Mouse (Mus musculus) adrenal gland, adult 18-20 months (tissue): ENCODE measurements around the gene Mip. TPM values are rescaled to one million over a fixed set of nuclear protein-coding genes. Genes with fewer than 3 reads are reported as not detected.

Source experiments
- total RNA-seq, 2 experiments: library from RNA; stranded (reverse); gene quantifications; 1 replicate in 1 of 2; 2 replicates in 1 of 2; pipeline ENCODE4 v1.2.3; 2021

The Mip gene
- total RNA-seq, 2 experiments from 2014 or later: not detected

Other genes with a start within 250 kb of the Mip start
- not detected for gene Hsd17b6, start 218.2 kb upstream of the Mip start, total RNA-seq
- 1 to 10 TPM; 2.8 to 3.5 TPM for gene Prim1, start 210.7 kb upstream of the Mip start, total RNA-seq
- 100 to 1,000 TPM; 612 to 654 TPM for gene Naca, start 190.3 kb upstream of the Mip start, total RNA-seq
- 100 to 1,000 TPM; 228 to 248 TPM for gene Ptges3, start 166.9 kb upstream of the Mip start, total RNA-seq
- 1,000 to 10,000 TPM; 2,783 to 4,328 TPM for gene Atp5b, start 142.6 kb upstream of the Mip start, total RNA-seq
- 10 to 100 TPM; 35.6 to 45.3 TPM for gene Baz2a, start 134.3 kb upstream of the Mip start, total RNA-seq
- gene Rbms2, start 45.5 kb upstream of the Mip start, total RNA-seq: 100 to 1,000 TPM in 1 of 2 experiments, 10 to 100 TPM in 1; 90.1 to 106 TPM
- 1 to 10 TPM; 2.9 TPM for gene Gls2, start 31.4 kb upstream of the Mip start, total RNA-seq
- gene Spryd4, start 14.0 kb upstream of the Mip start, total RNA-seq: 10 to 100 TPM; 15.4 to 17.7 TPM
- 1 to 10 TPM; 3.9 to 5.4 TPM for gene Timeless, start 6.2 kb downstream of the Mip start, total RNA-seq
- gene Apon, start 28.3 kb downstream of the Mip start, total RNA-seq: not detected
- gene Apof, start 42.8 kb downstream of the Mip start, total RNA-seq: 10 to 100 TPM in 1 of 2 experiments, under 1 TPM in 1; 0.64 to 10.7 TPM
- gene Stat2, start 44.7 kb downstream of the Mip start, total RNA-seq: 10 to 100 TPM; 25.8 to 33.0 TPM
- gene Il23a, start 72.9 kb downstream of the Mip start, total RNA-seq: not detected
- gene Pan2, start 77.5 kb downstream of the Mip start, total RNA-seq: 10 to 100 TPM; 14.5 to 19.1 TPM
- gene Cnpy2, start 96.6 kb downstream of the Mip start, total RNA-seq: 100 to 1,000 TPM; 147 to 165 TPM
- 100 to 1,000 TPM; 349 to 654 TPM for gene Cs, start 111.9 kb downstream of the Mip start, total RNA-seq
- gene Coq10a, start 143.2 kb downstream of the Mip start, total RNA-seq: 10 to 100 TPM; 79.8 to 90.2 TPM
- 10 to 100 TPM; 61.7 to 61.8 TPM for gene Ankrd52, start 151.3 kb downstream of the Mip start, total RNA-seq
- under 1 TPM in 1 of 2 experiments, not detected in 1; 0.16 TPM for gene Slc39a5, start 175.4 kb downstream of the Mip start, total RNA-seq
- 10 to 100 TPM; 74.3 to 75.2 TPM for gene Nabp2, start 185.7 kb downstream of the Mip start, total RNA-seq
- 10 to 100 TPM; 40.0 to 42.2 TPM for gene Rnf41, start 185.8 kb downstream of the Mip start, total RNA-seq
- 100 to 1,000 TPM; 113 to 116 TPM for gene Smarcc2, start 233.4 kb downstream of the Mip start, total RNA-seq